Comparison of ENCODE assay signal across 18 mouse cellular contexts in the genomic region with DNA sequence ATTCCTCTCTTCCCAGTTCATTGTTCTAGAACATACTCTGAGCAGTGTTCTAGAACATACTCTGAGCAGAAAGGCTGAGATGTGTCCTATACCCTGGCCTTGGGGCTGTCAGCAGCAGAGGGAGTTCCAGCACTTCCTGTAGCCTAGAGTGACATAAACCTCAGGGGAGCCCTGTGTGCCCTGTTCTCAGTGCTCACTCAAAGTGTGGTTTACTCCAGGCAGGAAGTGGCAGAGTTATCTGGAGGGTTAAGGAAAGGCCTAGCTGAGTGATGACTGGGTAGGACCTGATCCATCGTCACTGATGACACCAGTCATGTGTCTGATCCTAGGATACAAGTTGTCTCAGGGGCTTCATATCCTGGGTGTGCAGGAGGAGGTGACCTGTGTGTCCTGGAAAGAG. TPM values are rescaled to one million over a fixed set of nuclear protein-coding genes. Genes with fewer than 3 reads are reported as not detected.
A peak's percentile ranks its signal among the peaks of the same experiment; 100 is the strongest.
DNase-seq lines count a peak whose midpoint lies in the region; TF ChIP-seq lines count a peak whose summit lies in the region.
"Not testable (repeated sequence)": the region's sequence is repeated elsewhere in the genome, so short reads cannot be mapped to it uniquely, and the experiment has no call there.
"Had no signal": no experiment of that assay in that cellular context is flagged by ENCODE, and none has a peak within 500 bp of the region (broad histone marks: within the 10 kb centered on the region; RNA-seq: fewer than 3 reads in every experiment).

No protein-coding gene starts in this region.

- peak; percentile 33 to 36 for DNase-seq in B cell, adult 2 months
- peak; percentile 62 for DNase-seq in T-cell, adult 2 months (ENCODE audit: low spot score)
- DNase-seq in heart, adult 8-10 months (ENCODE audit: low spot score), result peak; percentile 8
- DNase-seq in natural killer cell, adult 2 months (ENCODE audit: low spot score in 2 of 2), result peak; percentile 3 to 24
- peak; percentile 8 to 25 for DNase-seq in thymus, postnatal 36 days

- TF ChIP-seq POLR2A in testis, adult 2 months (IDR thresholded peaks at IDR 0.05; ENCODE audit: control insufficient read depth, low read depth, low read length), result peak; percentile 40; the same call in 1 of the 2 replicates

- H3K27me3 ChIP-seq in megakaryocyte, embryonic 14.5 days (replicated peaks); testis, adult 2 months (ENCODE audit: control insufficient read depth, insufficient read depth, low read length): not testable (repeated sequence)

- not testable (repeated sequence) for H3K36me3 ChIP-seq in megakaryocyte, embryonic 14.5 days (replicated peaks; ENCODE audit: low read length); testis, adult 2 months (ENCODE audit: control insufficient read depth, insufficient read depth, low read length)

- H3K9me3 ChIP-seq in megakaryocyte, embryonic 14.5 days, result not testable (repeated sequence)

- peak overlapping the region; percentile 48 for H3K4me3 ChIP-seq in megakaryocyte, embryonic 14.5 days (replicated peaks)
- H3K4me3 ChIP-seq in testis, adult 2 months (ENCODE audit: control insufficient read depth, low read depth, low read length), result peak overlapping the region; percentile 78

- H3K4me1 ChIP-seq in megakaryocyte, embryonic 14.5 days, result peaks cover 38% of the 10 kb centered on the region
- H3K4me1 ChIP-seq in testis, adult 2 months (ENCODE audit: control insufficient read depth, insufficient read depth, low read length), result not testable (repeated sequence)

- not testable (repeated sequence) for H3K27ac ChIP-seq in testis, adult 2 months (ENCODE audit: control insufficient read depth, insufficient read depth, low read depth, low read length)

- TF ChIP-seq CTCF in testis, adult 2 months (IDR thresholded peaks at IDR 0.05; ENCODE audit: control insufficient read depth, insufficient read depth, insufficient replicate concordance, low read depth, low read length), result not testable (repeated sequence)

RNA-seq across cellular contexts. Expression of a gene that starts 0.3 kb away (rescaled TPM):
- total RNA-seq in heart, adult 8-10 months (2022), result 1 to 10 TPM; 1.9 to 2.4 (median 2.1) TPM
- 1.4 and 2.9 TPM in 2 replicates for polyA plus RNA-seq in megakaryocyte, embryonic 14.5 days (2012; ENCODE audit: insufficient read depth, low replicate concordance)
- polyA plus RNA-seq in testis, adult 2 months (2012; rRNA removed), result 32.3 and 35.1 TPM in 2 replicates
- total RNA-seq: liver, adult 2 months had no signal
- polyA plus RNA-seq: embryonic facial prominence, embryonic 12.5 days; forebrain, embryonic 14.5 days; G1E; hindbrain, embryonic 11.5 days; kidney, embryonic 16.5 days; liver, embryonic 15.5 days; lung, embryonic 14.5 days; midbrain, embryonic 13.5 days; neural tube, embryonic 11.5 days; stomach, embryonic 14.5 days had no signal

Comparison
In these comparisons a context has a peak if more than half of its experiments do, and no peak if none do; other contexts are left out.
1. DNase-seq: peak in every context shown above with its lines; median percentile 62 in T-cell, adult 2 months; 34 in B cell, adult 2 months; 16 in thymus, postnatal 36 days; 14 in natural killer cell, adult 2 months; 8 in heart, adult 8-10 months.